Mouse (Mus musculus): ENCODE measurements around the gene Hist3h2a. TPM values are rescaled to one million over a fixed set of nuclear protein-coding genes. Genes with fewer than 3 reads are reported as not detected.

Hist3h2a gene
- polyA plus RNA-seq (2021): 20.9 TPM

GRCm38 (mm10) chr11:58954420-58955142 is at the start of gene Hist3h2a, which contains the start of gene Trim17:
Hist3h2a (plus strand) TSS chr11:58954685.
Trim17 (plus strand) TSS chr11:58954685.
- ChIA-PET POLR2A (interaction anchor here (0.9 to 1.4 kb wide), 4 partner anchors 12 to 35 kb away, joined by 3 to 6 read pairs (median 3); partner anchors contain the start of gene Trim11), CTCF (interaction anchor here (1.3 to 2.7 kb wide), 3 partner anchors 24 to 40 kb away, joined by 5 to 8 read pairs (median 6); partner anchors contain the start of gene Trim11)
- ATAC-seq (peak; percentile 86), DNase-seq (ENCODE audit: low read depth, low spot score) (peak; percentile 93)
- in situ Hi-C loops (cut with MboI; ENCODE audit: low pct_unique_long_range_greater_than_20kb): no loop called here
- H3K27me3 ChIP-seq: no peaks in the 10 kb centered on the region
- TF ChIP-seq CTCF (IDR thresholded peaks at IDR 0.05): peak; percentile 66

GRCm38 (mm10) chr11:58904838-58905237 is 49.6 kb upstream of the Hist3h2a start:
- DNase-seq (ENCODE audit: low read depth, low spot score): no peak
- ChIA-PET POLR2A (interaction anchor here (0.7 to 1.4 kb wide), 4 partner anchors 9 to 73 kb away, joined by 3 read pairs; partner anchors contain the start of gene Trim11), CTCF (interaction anchor here (1.0 to 2.9 kb wide), 2 partner anchors 10 to 56 kb away, joined by 3 to 17 read pairs; no protein-coding TSS in a partner anchor)
- no peak for ATAC-seq
- TF ChIP-seq CTCF (IDR thresholded peaks at IDR 0.05): no peak
- H3K27me3 ChIP-seq: no peaks in the 10 kb centered on the region
- in situ Hi-C loops (cut with MboI; ENCODE audit: low pct_unique_long_range_greater_than_20kb): no loop called here

- DNase-seq (ENCODE audit: low read depth, low spot score): no peak
- CTCF ChIA-PET: interaction anchor here (1.6 to 7.3 kb wide), 6 partner anchors 9 to 65 kb away, joined by 4 to 64 read pairs (median 8); partner anchors contain the start of genes Hist3h2a, Trim11, Trim17 and Zfp39
Measured at GRCm38 (mm10) chr11:58913776-58914175, 40.7 kb upstream of the Hist3h2a start.

GRCm38 (mm10) chr11:58914461-58915028 is 39.9 kb upstream of the Hist3h2a start:
- in situ Hi-C loops (cut with MboI; ENCODE audit: low pct_unique_long_range_greater_than_20kb): no loop called here
- TF ChIP-seq CTCF (IDR thresholded peaks at IDR 0.05): peak; percentile 78
- POLR2A ChIA-PET: interaction anchor here (0.7 to 1.2 kb wide), 5 partner anchors 8 to 45 kb away, joined by 3 to 4 read pairs (median 3); partner anchors contain the start of gene Zfp39
- H3K27me3 ChIP-seq: peaks cover 12% of the 10 kb centered on the region
- ATAC-seq: no peak
- CTCF ChIA-PET: interaction anchor here (0.9 to 7.3 kb wide), 12 partner anchors 9 to 65 kb away, joined by 3 to 64 read pairs (median 4); partner anchors contain the start of genes Hist3h2a, Hist3h2ba, Trim11 and Trim17
- DNase-seq (ENCODE audit: low read depth, low spot score): no peak

More at GRCm38 (mm10) chr11:58913776-58914175, 40.7 kb upstream of the Hist3h2a start:
- POLR2A ChIA-PET: interaction anchor here (0.7 to 1.2 kb wide), 4 partner anchors 9 to 46 kb away, joined by 3 to 4 read pairs (median 3); partner anchors contain the start of gene Zfp39
- TF ChIP-seq CTCF (IDR thresholded peaks at IDR 0.05): no peak
- in situ Hi-C loops (cut with MboI; ENCODE audit: low pct_unique_long_range_greater_than_20kb): no loop called here
- peaks cover 11% of the 10 kb centered on the region for H3K27me3 ChIP-seq
- ATAC-seq: no peak

GRCm38 (mm10) chr11:58916879-58917744 is 37.4 kb upstream of the Hist3h2a start:
- POLR2A ChIA-PET: no interaction called here
- CTCF ChIA-PET: interaction anchor here (1.2 to 7.3 kb wide), 2 partner anchors 11 to 14 kb away, joined by 6 to 64 read pairs; partner anchors contain the start of gene Zfp39
- DNase-seq (ENCODE audit: low read depth, low spot score) (no peak), ATAC-seq (peak; percentile 51)
- peak; percentile 78 for TF ChIP-seq CTCF (IDR thresholded peaks at IDR 0.05)
- peaks cover 8% of the 10 kb centered on the region for H3K27me3 ChIP-seq
- in situ Hi-C loops (cut with MboI; ENCODE audit: low pct_unique_long_range_greater_than_20kb): no loop called here

- ChIA-PET POLR2A (no interaction called here), CTCF (interaction anchor here (1.2 to 7.3 kb wide), 3 partner anchors 10 to 14 kb away, joined by 6 to 64 read pairs (median 6); partner anchors contain the start of gene Zfp39)
- no peak for DNase-seq (ENCODE audit: low read depth, low spot score)
- no peak for ATAC-seq
- in situ Hi-C loops (cut with MboI; ENCODE audit: low pct_unique_long_range_greater_than_20kb): no loop called here
- peaks cover 8% of the 10 kb centered on the region for H3K27me3 ChIP-seq
- TF ChIP-seq CTCF (IDR thresholded peaks at IDR 0.05): no peak
Measured at GRCm38 (mm10) chr11:58917745-58918366, 36.6 kb upstream of the Hist3h2a start, which contains the start of gene Btnl10. Btnl10 (plus strand) TSS chr11:58917908.

GRCm38 (mm10) chr11:58918759-58919158 is 35.7 kb upstream of the Hist3h2a start:
- H3K27me3 ChIP-seq: peaks cover 8% of the 10 kb centered on the region
- TF ChIP-seq CTCF (IDR thresholded peaks at IDR 0.05): no peak
- POLR2A ChIA-PET: no interaction called here
- no peak for ATAC-seq
- in situ Hi-C loops (cut with MboI; ENCODE audit: low pct_unique_long_range_greater_than_20kb): no loop called here
- CTCF ChIA-PET: interaction anchor here (1.1 to 7.3 kb wide), 3 partner anchors 10 to 13 kb away, joined by 3 to 64 read pairs (median 6); no protein-coding TSS in a partner anchor
- DNase-seq (ENCODE audit: low read depth, low spot score): no peak

- no peak for TF ChIP-seq CTCF (IDR thresholded peaks at IDR 0.05)
Measured at GRCm38 (mm10) chr11:58922420-58922819, 32.1 kb upstream of the Hist3h2a start.

GRCm38 (mm10) chr11:58926651-58927050 is 27.8 kb upstream of the Hist3h2a start:
- POLR2A ChIA-PET: interaction anchor here (0.5 kb wide), 1 partner anchor 62 kb away, joined by 3 read pairs; no protein-coding TSS in a partner anchor

More at GRCm38 (mm10) chr11:58922420-58922819, 32.1 kb upstream of the Hist3h2a start:
- in situ Hi-C loops (cut with MboI; ENCODE audit: low pct_unique_long_range_greater_than_20kb): no loop called here
- peaks cover 8% of the 10 kb centered on the region for H3K27me3 ChIP-seq
- ATAC-seq (no peak), DNase-seq (ENCODE audit: low read depth, low spot score) (no peak)
- POLR2A ChIA-PET: interaction anchor here (0.6 to 0.9 kb wide), 2 partner anchors 9 to 19 kb away, joined by 3 to 4 read pairs; no protein-coding TSS in a partner anchor
- CTCF ChIA-PET: no interaction called here

More at GRCm38 (mm10) chr11:58926651-58927050, 27.8 kb upstream of the Hist3h2a start:
- H3K27me3 ChIP-seq: peaks cover 3% of the 10 kb centered on the region
- no peak for TF ChIP-seq CTCF (IDR thresholded peaks at IDR 0.05)
- no peak for DNase-seq (ENCODE audit: low read depth, low spot score)
- in situ Hi-C loops (cut with MboI; ENCODE audit: low pct_unique_long_range_greater_than_20kb): no loop called here
- CTCF ChIA-PET: interaction anchor here (7.5 kb wide), 1 partner anchor 10 kb away, joined by 64 read pairs; the partner anchor contains the start of gene Btnl10
- ATAC-seq: no peak

Measured in Patski (cell line).